Mouse (Mus musculus) thymus, adult 2 months (tissue): ENCODE measurements at regions not wholly inside any gene's neighbourhood (a gene's known extent, or its start where the extent isn't known, plus 50 kb on each side); places are given as distances from the start of the nearest gene placed in this dataset.

Experiments
- DNase-seq: peaks from one replicate; pipeline ENCODE4 v3.0.0; 2021
- H3K27ac ChIP-seq: fragments of 200-500 bp; 2 replicates; pipeline ENCODE4 v1.5.1; 2012; ENCODE audit warnings: low read length, control low read depth; ENCODE audit not compliant: control insufficient read depth, insufficient read depth
- H3K27me3 ChIP-seq: fragments of 200-500 bp; 2 replicates; pipeline ENCODE4 v1.6.1; 2012; ENCODE audit warnings: mild to moderate bottlenecking, low read length, moderate library complexity, mixed read lengths; ENCODE audit not compliant: control insufficient read depth, insufficient read depth
- H3K36me3 ChIP-seq: fragments of 200-500 bp; 2 replicates; pipeline ENCODE4 v1.6.1; 2012; ENCODE audit warnings: mild to moderate bottlenecking, low read length, moderate library complexity; ENCODE audit not compliant: control insufficient read depth, insufficient read depth
- H3K4me1 ChIP-seq: fragments of 200-500 bp; replicated peaks from 2 replicates; pipeline ENCODE4 v1.6.1; 2012; ENCODE audit warnings: low read length; ENCODE audit not compliant: control insufficient read depth, insufficient read depth
- H3K4me3 ChIP-seq: fragments of 200-500 bp; 2 replicates; pipeline ENCODE4 v1.5.1; 2012; ENCODE audit warnings: mild to moderate bottlenecking, low read length, control low read depth, moderate library complexity; ENCODE audit not compliant: control insufficient read depth, insufficient read depth
- CTCF ChIP-seq: fragments of 200-500 bp; IDR thresholded peaks from 2 replicates; pipeline ENCODE4 v1.5.1; 2012; ENCODE audit warnings: mild to moderate bottlenecking, control low read depth, low read length, moderate library complexity, borderline replicate concordance; ENCODE audit not compliant: control insufficient read depth, poor library complexity, insufficient read depth; ENCODE audit errors: extremely low read depth
- POLR2A ChIP-seq: fragments of 200-500 bp; IDR thresholded peaks from 2 replicates; pipeline ENCODE4 v1.6.1; 2012; ENCODE audit warnings: mild to moderate bottlenecking, low read length, control low read depth, moderate library complexity; ENCODE audit not compliant: control insufficient read depth, poor library complexity, insufficient read depth; ENCODE audit errors: extremely low read depth
- WGBS: fragments of 180-500 bp; shearing (Covaris S2); methylation state at CpG from one replicate; pipeline ENCODE4 v1.1.7; 2018; 5-methylcytosine and 5-hydroxymethylcytosine counted together

GRCm38 (mm10) chr2:171615462-171615861, 427.8 kb downstream of the Cbln4 start:
- TF ChIP-seq CTCF (no peak), POLR2A (no peak)
- no peaks in the 10 kb centered on the region for H3K27me3 ChIP-seq
- H3K4me1 ChIP-seq, result no peaks in the 10 kb centered on the region
- no peak overlapping the region for H3K27ac ChIP-seq
- no peak for DNase-seq
- 61% methylated on average over 2 of the region's 2 CpGs for WGBS
- no peaks in the 10 kb centered on the region for H3K36me3 ChIP-seq
- H3K4me3 ChIP-seq, result no peak overlapping the region

DNA sequence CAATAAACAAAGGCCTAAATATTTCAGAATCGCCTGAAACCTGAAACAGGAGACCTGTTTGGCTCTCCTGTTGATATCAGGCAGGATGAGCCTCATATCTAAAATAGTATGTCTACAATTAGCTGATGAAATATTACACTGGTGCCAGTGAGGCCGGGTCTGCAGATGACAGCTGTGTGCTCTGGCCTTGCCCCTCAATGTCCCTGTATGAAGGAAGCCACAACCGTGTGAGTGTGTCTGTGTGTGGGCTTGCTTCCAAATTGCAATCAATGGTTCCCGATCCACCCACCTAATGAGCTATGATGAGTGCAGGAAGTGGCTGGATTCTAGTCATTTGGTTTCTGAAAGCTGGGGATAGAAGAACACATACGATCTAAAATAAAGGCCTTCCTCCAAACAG, 438.2 kb downstream of the Cbln4 start:
- no peaks in the 10 kb centered on the region for H3K36me3 ChIP-seq
- no peak overlapping the region for H3K4me3 ChIP-seq
- TF ChIP-seq CTCF, result no peak
- no peak for TF ChIP-seq POLR2A
- WGBS, result 80% methylated on average over 5 of the region's 5 CpGs
- H3K27ac ChIP-seq, result no peak overlapping the region
- H3K4me1 ChIP-seq, result no peaks in the 10 kb centered on the region
- no peak for DNase-seq
- no peaks in the 10 kb centered on the region for H3K27me3 ChIP-seq

- Histone ChIP-seq H3K36me3 (no peaks in the 10 kb centered on the region), H3K27me3 (no peaks in the 10 kb centered on the region), H3K4me3 (no peak overlapping the region), H3K4me1 (no peaks in the 10 kb centered on the region), H3K27ac (no peak overlapping the region)
- 82% methylated on average over 5 of the region's 5 CpGs for WGBS
- TF ChIP-seq CTCF, result no peak
- TF ChIP-seq POLR2A, result no peak
- no peak for DNase-seq
Measured at GRCm38 (mm10) chr2:171595240-171595639, 448.0 kb downstream of the Cbln4 start.

GRCm38 (mm10) chr2:171593884-171594283, 449.4 kb downstream of the Cbln4 start:
- WGBS, result 90% methylated on average over 3 of the region's 3 CpGs

DNA sequence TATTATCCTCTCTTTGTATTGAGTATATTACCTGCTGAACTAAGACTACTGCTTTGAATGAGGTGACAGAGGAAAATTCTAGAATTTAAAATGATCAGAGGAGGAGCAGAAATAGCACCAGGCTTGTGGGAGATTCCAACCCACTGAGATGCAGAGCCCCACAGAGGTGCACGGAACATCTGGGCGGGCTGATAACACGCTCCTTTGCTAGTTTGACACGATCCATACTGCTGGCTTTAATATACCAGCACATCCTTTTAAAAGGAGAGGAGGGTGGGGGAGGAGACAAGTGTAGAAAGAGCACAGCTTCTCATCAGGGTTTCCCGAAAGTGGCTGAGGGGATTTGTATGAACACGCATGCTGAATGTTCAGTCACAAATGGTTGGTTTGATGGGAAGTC, 451.0 kb downstream of the Cbln4 start:
- Histone ChIP-seq H3K4me1 (no peaks in the 10 kb centered on the region), H3K27ac (no peak overlapping the region), H3K27me3 (no peaks in the 10 kb centered on the region), H3K4me3 (no peak overlapping the region), H3K36me3 (no peaks in the 10 kb centered on the region)
- WGBS, result 90% methylated on average over 6 of the region's 6 CpGs
- no peak for TF ChIP-seq CTCF
- no peak for TF ChIP-seq POLR2A
- no peak for DNase-seq

More at GRCm38 (mm10) chr2:171593884-171594283, 449.4 kb downstream of the Cbln4 start:
- Histone ChIP-seq H3K27me3 (no peaks in the 10 kb centered on the region), H3K4me3 (no peak overlapping the region), H3K36me3 (no peaks in the 10 kb centered on the region), H3K4me1 (no peaks in the 10 kb centered on the region), H3K27ac (no peak overlapping the region)
- no peak for DNase-seq
- no peak for TF ChIP-seq POLR2A
- no peak for TF ChIP-seq CTCF

- Histone ChIP-seq H3K27me3 (no peaks in the 10 kb centered on the region), H3K36me3 (no peaks in the 10 kb centered on the region), H3K4me1 (no peaks in the 10 kb centered on the region), H3K4me3 (no peak overlapping the region), H3K27ac (no peak overlapping the region)
- DNase-seq, result no peak
- TF ChIP-seq CTCF, result no peak
- no peak for TF ChIP-seq POLR2A
- WGBS, result 75% methylated on average over 4 of the region's 4 CpGs
Measured at GRCm38 (mm10) chr2:171588158-171588557, 455.1 kb downstream of the Cbln4 start.

GRCm38 (mm10) chr2:171587635-171588034, 455.6 kb downstream of the Cbln4 start:
- Histone ChIP-seq H3K36me3 (no peaks in the 10 kb centered on the region), H3K27ac (no peak overlapping the region), H3K4me3 (no peak overlapping the region), H3K4me1 (no peaks in the 10 kb centered on the region), H3K27me3 (no peaks in the 10 kb centered on the region)
- no peak for DNase-seq
- TF ChIP-seq POLR2A (no peak), CTCF (no peak)
- WGBS, result 93% methylated on average over 9 of the region's 9 CpGs

- Histone ChIP-seq H3K4me3 (no peak overlapping the region), H3K27ac (no peak overlapping the region), H3K36me3 (no peaks in the 10 kb centered on the region), H3K27me3 (no peaks in the 10 kb centered on the region), H3K4me1 (no peaks in the 10 kb centered on the region)
- no peak for DNase-seq
- WGBS, result 93% methylated on average over 4 of the region's 4 CpGs
- no peak for TF ChIP-seq POLR2A
- TF ChIP-seq CTCF, result no peak
Measured at GRCm38 (mm10) chr2:171586853-171587220, 456.4 kb downstream of the Cbln4 start.
